ENCODE assay signal across 16 mouse cellular contexts in genomic region chr3:156923159-156923558, GRCm38 (mm10).
"Had no signal": no experiment of that assay in that cellular context is flagged by ENCODE, and none has a peak within 500 bp of the region (broad histone marks: within the 10 kb centered on the region; RNA-seq: fewer than 3 reads in every experiment).

No protein-coding gene starts in this region.

- H3K36me3 ChIP-seq: neural tube, embryonic 13.5 days; neural tube, embryonic 15.5 days; stomach, embryonic 15.5 days had no signal

- H3K27ac ChIP-seq: neural tube, embryonic 13.5 days; neural tube, embryonic 15.5 days; stomach, embryonic 15.5 days; stomach, postnatal 0 days had no signal

- H3K9ac ChIP-seq: neural tube, embryonic 13.5 days; neural tube, embryonic 15.5 days; stomach, embryonic 15.5 days had no signal

- H3K9me3 ChIP-seq: neural tube, embryonic 13.5 days; neural tube, embryonic 15.5 days; stomach, embryonic 15.5 days had no signal

- DNase-seq: retina, postnatal 1 day; right cerebral cortex, adult 18-20 months; right cerebral cortex, postnatal 14 days; right cerebral cortex, postnatal 25 days; right cerebral cortex, postnatal 4 days; spleen, adult 18-20 months; thymus, adult 18-20 months; thymus, adult 2 months; thymus, postnatal 14 days; thymus, postnatal 25 days; thymus, postnatal 36 days; thymus, postnatal 4 days had no signal

- H3K4me3 ChIP-seq: neural tube, embryonic 13.5 days; neural tube, embryonic 15.5 days; stomach, embryonic 15.5 days had no signal

- H3K27me3 ChIP-seq: neural tube, embryonic 13.5 days; neural tube, embryonic 15.5 days; stomach, embryonic 15.5 days had no signal

- H3K4me1 ChIP-seq: neural tube, embryonic 15.5 days; stomach, embryonic 15.5 days had no signal

- H3K4me2 ChIP-seq: neural tube, embryonic 13.5 days; neural tube, embryonic 15.5 days; stomach, embryonic 15.5 days had no signal
